9 mouse cellular contexts compared by ENCODE assay signal in genomic region chr12:118854401-118854800, GRCm38 (mm10). TPM values are rescaled to one million over a fixed set of nuclear protein-coding genes. Genes with fewer than 3 reads are reported as not detected.
DNase-seq lines count a peak whose midpoint lies in the region; ATAC-seq and TF ChIP-seq lines count a peak whose summit lies in the region.
"Had no signal": no experiment of that assay in that cellular context is flagged by ENCODE, and none has a peak within 500 bp of the region (broad histone marks: within the 10 kb centered on the region; RNA-seq: fewer than 3 reads in every experiment).

No protein-coding gene starts in this region.

- peaks cover 36% of the 10 kb centered on the region for H3K27me3 ChIP-seq in heart, embryonic 11.5 days (ENCODE audit: control insufficient read depth, insufficient read depth, low read length)
- peaks cover 78% of the 10 kb centered on the region for H3K27me3 ChIP-seq in embryonic facial prominence, embryonic 10.5 days (replicated peaks; ENCODE audit: low read depth, poor library complexity, severe bottlenecking)
- H3K27me3 ChIP-seq in intestine, embryonic 14.5 days (replicated peaks; ENCODE audit: control insufficient read depth, insufficient read depth, low read length), result peaks cover 79% of the 10 kb centered on the region
- peaks cover 52% of the 10 kb centered on the region for H3K27me3 ChIP-seq in midbrain, postnatal 0 days (ENCODE audit: insufficient read depth, low read length)

- intact Hi-C loops in left cerebral cortex, adult 2 months (cut with DNase I), result loop anchor here (2.0 to 10.0 kb wide), 6 partner anchors 398 to 1470 kb away; partner anchors contain the start of gene Dnah11

- TF ChIP-seq CTCF in midbrain, postnatal 0 days (IDR thresholded peaks at IDR 0.05), result no peak
- TF ChIP-seq CTCF in left cerebral cortex, adult 2 months (IDR thresholded peaks at IDR 0.05), result no peak

- H3K4me1 ChIP-seq in heart, embryonic 11.5 days (ENCODE audit: control insufficient read depth, insufficient read depth, low read length), result peaks cover 4% of the 10 kb centered on the region; the same call in 1 of the 2 replicates
- peaks cover 21% of the 10 kb centered on the region for H3K4me1 ChIP-seq in embryonic facial prominence, embryonic 10.5 days
- H3K4me1 ChIP-seq in intestine, embryonic 14.5 days (replicated peaks; ENCODE audit: control insufficient read depth, insufficient read depth, low read length), result no peaks in the 10 kb centered on the region
- no peaks in the 10 kb centered on the region for H3K4me1 ChIP-seq in midbrain, postnatal 0 days (ENCODE audit: insufficient read depth, low read length)

- no peak overlapping the region for H3K27ac ChIP-seq in heart, embryonic 11.5 days (ENCODE audit: low read depth, low read length)
- H3K27ac ChIP-seq in embryonic facial prominence, embryonic 10.5 days (replicated peaks), result peak overlapping the region; percentile 86
- no peak overlapping the region for H3K27ac ChIP-seq in intestine, embryonic 14.5 days (ENCODE audit: low read depth)
- no peak overlapping the region for H3K27ac ChIP-seq in midbrain, postnatal 0 days (ENCODE audit: low read depth, low read length)
- no peak overlapping the region for H3K27ac ChIP-seq in left cerebral cortex, adult 2 months

- peak overlapping the region; percentile 57 for H3K4me3 ChIP-seq in heart, embryonic 11.5 days (ENCODE audit: low read depth, low read length)
- peak overlapping the region; percentile 63 for H3K4me3 ChIP-seq in embryonic facial prominence, embryonic 10.5 days
- peak overlapping the region; percentile 33 for H3K4me3 ChIP-seq in intestine, embryonic 14.5 days (ENCODE audit: low read depth, low read length)
- H3K4me3 ChIP-seq in midbrain, postnatal 0 days (ENCODE audit: low read depth, low read length), result peak overlapping the region; percentile 37; the same call in 1 of the 2 replicates
- no peak overlapping the region for H3K4me3 ChIP-seq in left cerebral cortex, adult 2 months

- ATAC-seq in heart, embryonic 11.5 days (replicated peaks; ENCODE audit: insufficient number of reproducible peaks, low FRiP score, low TSS enrichment), result no peak
- no peak for ATAC-seq in intestine, embryonic 14.5 days (replicated peaks; ENCODE audit: low FRiP score, low TSS enrichment, low read depth)
- no peak for ATAC-seq in midbrain, postnatal 0 days (ENCODE audit: low FRiP score)

- peak overlapping the region; percentile 77 for H3K4me2 ChIP-seq in heart, embryonic 11.5 days
- H3K4me2 ChIP-seq in intestine, embryonic 14.5 days (ENCODE audit: low read length), result peak overlapping the region; percentile 51
- peak overlapping the region; percentile 57 for H3K4me2 ChIP-seq in midbrain, postnatal 0 days (ENCODE audit: low read depth, low read length, poor library complexity, severe bottlenecking)

- 2% methylated on average over 10 of the region's 10 CpGs for WGBS in heart, embryonic 11.5 days (ENCODE audit: insufficient replicate concordance)
- WGBS in embryonic facial prominence, embryonic 10.5 days, result 2% methylated on average over 10 of the region's 10 CpGs
- 1% methylated on average over 10 of the region's 10 CpGs for WGBS in intestine, embryonic 14.5 days
- under 1% methylated on average over 10 of the region's 10 CpGs for WGBS in midbrain, postnatal 0 days

- peak overlapping the region; percentile 63 for H3K9ac ChIP-seq in heart, embryonic 11.5 days (ENCODE audit: low read depth, low read length)
- no peak overlapping the region for H3K9ac ChIP-seq in intestine, embryonic 14.5 days (ENCODE audit: low read length)
- no peak overlapping the region for H3K9ac ChIP-seq in midbrain, postnatal 0 days (replicated peaks; ENCODE audit: low read length, poor library complexity, severe bottlenecking)

- DNase-seq in heart, postnatal 4 days, result no peak
- peak; percentile 55 for DNase-seq in embryonic facial prominence, embryonic 10.5 days (ENCODE audit: low spot score)
- no peak for DNase-seq in intestine, embryonic 14.5 days (ENCODE audit: low spot score)
- no peak for DNase-seq in midbrain, postnatal 0 days (ENCODE audit: low spot score)
- DNase-seq in left cerebral cortex, adult 2 months (ENCODE audit: extremely low spot score in 1 of 2, low spot score in 2 of 2), result no peak
- DNase-seq in MN1 (ENCODE audit: low spot score), result no peak
- DNase-seq in layer of hippocampus, adult 9-11 months, result no peak

- H3K9me3 ChIP-seq in heart, embryonic 11.5 days (replicated peaks; ENCODE audit: control insufficient read depth, low read length), result no peaks in the 10 kb centered on the region
- H3K9me3 ChIP-seq in embryonic facial prominence, embryonic 10.5 days, result no peaks in the 10 kb centered on the region
- H3K9me3 ChIP-seq in intestine, embryonic 14.5 days (ENCODE audit: control insufficient read depth, low read length), result no peaks in the 10 kb centered on the region
- H3K9me3 ChIP-seq in midbrain, postnatal 0 days (ENCODE audit: low read length), result no peaks in the 10 kb centered on the region

- no peaks in the 10 kb centered on the region for H3K36me3 ChIP-seq in heart, embryonic 11.5 days (ENCODE audit: control insufficient read depth, insufficient read depth, low read length)
- no peaks in the 10 kb centered on the region for H3K36me3 ChIP-seq in embryonic facial prominence, embryonic 10.5 days (replicated peaks)
- no peaks in the 10 kb centered on the region for H3K36me3 ChIP-seq in intestine, embryonic 14.5 days (ENCODE audit: control insufficient read depth, insufficient read depth, low read length)
- H3K36me3 ChIP-seq in midbrain, postnatal 0 days (ENCODE audit: insufficient read depth, low read length), result no peaks in the 10 kb centered on the region

RNA-seq across cellular contexts. Expression of gene Sp8, which starts 8.3 kb away (rescaled TPM):
- polyA plus RNA-seq in heart, embryonic 11.5 days (2014; fragmentation: Nextera tagmentation; extraction: Ambion mirVana), result 0.07 and 0.14 TPM in 2 replicates
- total RNA-seq in heart, postnatal 4 days (2021), result not detected
- 7.2 and 8.1 TPM in 2 replicates for polyA plus RNA-seq in embryonic facial prominence, embryonic 10.5 days (2016; fragmentation: Nextera tagmentation; extraction: Ambion mirVana)
- not detected in 2 replicates for polyA plus RNA-seq in intestine, embryonic 14.5 days (2014; fragmentation: Nextera tagmentation; extraction: Ambion mirVana)
- total RNA-seq in midbrain, postnatal 0 days (2014; rRNA removed), result 1.9 and 2.7 TPM in 2 replicates
- 0.90 and 1.8 TPM in 2 replicates for polyA plus RNA-seq in midbrain, postnatal 0 days (2015; fragmentation: Nextera tagmentation; extraction: Ambion mirVana)
- total RNA-seq in left cerebral cortex, adult 2 months (2021), result 1 to 10 TPM; 1.7 to 2.3 TPM
- total RNA-seq: adrenal gland, adult 18-20 months had no signal
